Mouse (Mus musculus) CH12.LX (cell line): ENCODE data around the gene Magi2.

Experiments used
- CTCF ChIP-seq, 2 experiments: IDR thresholded peaks in 1 of 2; conservative IDR thresholded peaks in 1 of 2; 2 replicates each; pipeline ENCODE4 v1.5.1; 2011 to 2012; ENCODE audit warnings: low read depth in 2 of 2, low read length in 2 of 2, improper control_type of control experiment in 1 of 2, inconsistent platforms in 1 of 2, mild to moderate bottlenecking in 1 of 2, moderate library complexity in 1 of 2
- EP300 ChIP-seq: IDR thresholded peaks from 2 replicates; pipeline ENCODE4 v1.6.1; 2011; ENCODE audit warnings: low read length, improper control_type of control experiment
- MAX ChIP-seq: IDR thresholded peaks from 2 replicates; pipeline ENCODE4 v1.6.1; 2011; ENCODE audit warnings: low read length, improper control_type of control experiment
- MXI1 ChIP-seq: IDR thresholded peaks from 2 replicates; pipeline ENCODE4 v1.6.1; 2011; ENCODE audit warnings: mild to moderate bottlenecking, low read depth, low read length, improper control_type of control experiment
- MYC ChIP-seq: IDR thresholded peaks from 2 replicates; pipeline ENCODE4 v1.6.1; 2011; ENCODE audit warnings: low read depth, mild to moderate bottlenecking, improper control_type of control experiment, low read length
- USF1 ChIP-seq: IDR thresholded peaks from 2 replicates; pipeline ENCODE4 v1.6.1; 2014; ENCODE audit warnings: low read depth, mild to moderate bottlenecking, inconsistent platforms, low read length, improper control_type of control experiment

- TF ChIP-seq MAX (no peak), MXI1 (no peak), CTCF (conservative IDR thresholded peaks at IDR 0.05 in 1 of 2, IDR thresholded peaks at IDR 0.05 in 1 of 2; ENCODE audit: low read depth in 2 of 2, low read length in 2 of 2) (no peak), USF1 (no peak), MYC (no peak), EP300 (no peak)
Observed at GRCm38 (mm10) chr5:20227912-20228762, 1001.3 kb downstream of the Magi2 start.
